ENCODE assay signal across 12 mouse cellular contexts in genomic region chr11:11794626-11795025, GRCm38 (mm10).
"Had no signal": no experiment of that assay in that cellular context is flagged by ENCODE, and none has a peak within 500 bp of the region (broad histone marks: within the 10 kb centered on the region; RNA-seq: fewer than 3 reads in every experiment).

No protein-coding gene starts in this region.

- H3K36me3 ChIP-seq: midbrain, embryonic 13.5 days; midbrain, embryonic 15.5 days had no signal

- ATAC-seq: midbrain, embryonic 13.5 days; midbrain, embryonic 15.5 days had no signal

- H3K27ac ChIP-seq: midbrain, embryonic 13.5 days; midbrain, embryonic 15.5 days; neural tube, embryonic 12.5 days had no signal

- H3K9ac ChIP-seq: lung, embryonic 14.5 days; midbrain, embryonic 13.5 days; midbrain, embryonic 15.5 days; neural tube, embryonic 12.5 days had no signal

- H3K4me2 ChIP-seq: lung, embryonic 14.5 days; midbrain, embryonic 11.5 days; midbrain, embryonic 13.5 days; midbrain, embryonic 15.5 days; neural tube, embryonic 12.5 days had no signal

- H3K9me3 ChIP-seq: midbrain, embryonic 13.5 days; midbrain, embryonic 15.5 days; neural tube, embryonic 12.5 days had no signal

- H3K27me3 ChIP-seq: midbrain, embryonic 13.5 days; midbrain, embryonic 15.5 days; neural tube, embryonic 12.5 days had no signal

- H3K4me3 ChIP-seq: midbrain, embryonic 13.5 days; midbrain, embryonic 15.5 days; neural tube, embryonic 12.5 days had no signal

- H3K4me1 ChIP-seq: midbrain, embryonic 13.5 days; midbrain, embryonic 15.5 days; neural tube, embryonic 12.5 days had no signal

- DNase-seq: lung, adult 18-20 months; lung, embryonic 14.5 days; lung, postnatal 10 days; lung, postnatal 4 days; right cerebral cortex, postnatal 14 days; thymus, adult 2 months; thymus, postnatal 25 days; thymus, postnatal 4 days had no signal
